Mouse (Mus musculus) gastrocnemius, adult 8-10 months (tissue): ENCODE measurements around the gene Rorc. TPM values are rescaled to one million over a fixed set of nuclear protein-coding genes. Genes with fewer than 3 reads are reported as not detected.
A peak's percentile ranks its signal among the peaks of the same experiment; 100 is the strongest.

ENCODE experiments used
- DNase-seq, 2 experiments: peaks; one replicate each; pipeline ENCODE4 v3.0.0; 2022; ENCODE audit warnings: low spot score in 2 of 2
- total RNA-seq, 4 experiments: library from RNA; stranded (reverse); gene quantifications; 2 replicates each; pipeline ENCODE4 v1.2.4; 2022

Gene Rorc
- 100 to 1,000 TPM in 3 of 4 experiments, 10 to 100 TPM in 1; 97.2 to 109 (median 105) TPM for total RNA-seq

DNA sequence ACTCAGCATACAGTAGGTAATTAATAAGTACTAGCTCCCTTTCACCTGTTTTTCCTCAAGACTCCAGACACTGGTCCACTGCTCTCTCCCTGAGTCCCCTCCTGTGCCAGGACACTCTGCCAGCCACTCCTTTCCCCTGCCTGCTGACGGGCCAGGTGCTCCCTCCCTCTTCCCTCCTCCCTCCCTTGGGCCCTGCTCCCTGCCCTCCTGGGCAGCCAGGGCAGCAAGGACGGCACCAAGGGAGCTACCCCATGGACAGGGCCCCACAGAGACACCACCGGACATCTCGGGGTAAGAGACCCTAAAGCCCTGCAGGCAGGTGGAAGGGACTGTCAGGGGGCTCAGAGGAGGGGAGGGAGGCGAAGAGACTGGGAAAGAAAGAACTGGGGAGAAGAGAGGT lies at the start of gene Rorc:
Gene Rorc, plus strand, starts transcription at position 154 of the 400 bp plus-strand sequence.
- peak; percentile 49 to 75 for DNase-seq

GRCm38 (mm10) chr3:94328681-94329080 lies 43.9 kb upstream of the Rorc start:
- no peak for DNase-seq

DNA sequence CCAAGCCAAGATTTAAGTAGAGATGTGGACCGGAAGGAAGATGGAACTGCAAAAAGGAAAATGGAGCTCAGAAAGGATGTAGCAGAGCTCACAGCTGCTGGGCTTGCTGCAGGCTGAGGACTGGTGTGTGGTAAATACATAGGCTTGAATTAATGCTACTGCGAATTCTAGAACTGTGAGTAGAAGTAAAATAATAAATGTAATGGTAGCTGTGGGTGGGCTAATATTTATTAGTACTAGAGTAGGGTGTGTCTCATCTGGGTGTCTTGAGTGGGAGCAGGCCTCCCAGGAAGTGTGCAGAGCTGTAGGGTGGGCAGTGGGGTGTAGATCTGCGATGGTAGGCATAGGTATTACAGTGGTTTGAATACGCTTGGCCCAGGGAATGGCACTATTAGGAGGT lies 38.2 kb upstream of the Rorc start:
- no peak for DNase-seq

DNA sequence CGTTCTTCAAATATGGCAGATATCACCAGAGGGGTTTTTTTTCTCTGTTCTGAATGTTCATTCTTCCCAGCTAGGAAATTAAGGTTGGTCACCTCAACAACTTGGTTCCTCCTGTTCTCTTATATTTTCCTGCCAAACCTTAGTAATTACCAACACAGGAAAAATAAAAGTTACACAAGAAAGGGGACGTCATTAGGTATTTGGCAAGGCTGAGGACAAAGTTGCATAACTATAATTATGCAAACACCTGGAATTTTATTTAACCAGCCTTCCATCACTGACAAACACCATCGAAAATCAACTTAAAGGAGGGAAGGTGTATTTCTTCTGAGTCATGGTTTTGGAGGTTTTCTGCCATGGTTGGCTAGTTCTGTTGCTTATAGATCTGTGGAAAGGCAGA lies 34.1 kb upstream of the Rorc start:
- DNase-seq: no peak

- DNase-seq: no peak
Measured at GRCm38 (mm10) chr3:94341959-94342422, 30.6 kb upstream of the Rorc start, which contains the start of gene Them5. Gene Them5, plus strand, starts transcription at chr3:94342099.

DNA sequence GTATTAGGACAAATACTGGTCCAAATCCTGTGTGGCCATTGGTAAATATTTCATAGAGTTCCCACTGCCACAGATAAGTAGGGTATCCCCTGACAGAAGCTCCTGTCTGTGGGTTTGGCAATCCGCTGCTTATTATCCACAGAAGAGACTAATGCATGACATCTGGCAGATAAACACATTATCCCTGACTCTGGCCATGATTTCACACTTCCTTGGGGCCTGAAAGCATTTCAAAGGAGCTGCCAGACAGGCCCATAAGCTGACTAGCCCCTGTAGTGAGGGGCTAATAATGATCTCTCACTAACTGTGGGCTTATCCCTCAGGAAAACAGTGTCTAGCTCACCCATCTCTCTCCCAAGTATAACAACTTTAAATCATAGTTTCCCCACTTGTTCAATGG lies 30.0 kb upstream of the Rorc start:
- no peak for DNase-seq

GRCm38 (mm10) chr3:94344182-94344581 lies 28.4 kb upstream of the Rorc start:
- DNase-seq: no peak

DNA sequence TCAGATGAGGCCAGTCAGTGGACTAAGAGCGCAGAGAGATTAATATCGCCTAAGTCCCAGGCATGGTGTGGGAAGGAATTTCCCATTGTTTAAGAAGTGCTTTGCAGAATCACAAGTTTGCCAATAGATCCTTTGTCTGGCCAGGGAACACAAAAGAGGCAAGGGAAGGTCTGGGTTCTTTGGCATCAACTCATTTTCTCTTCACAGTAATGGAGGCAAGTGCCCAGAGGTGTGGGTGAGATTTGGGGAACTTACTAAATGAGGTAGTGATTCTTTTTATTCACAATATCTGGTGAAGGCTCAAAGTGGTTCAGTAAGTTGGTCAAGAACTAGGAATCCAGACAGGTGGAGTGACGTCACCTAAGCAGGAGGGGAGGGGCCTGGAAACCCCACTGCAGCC lies 27.7 kb upstream of the Rorc start:
- DNase-seq: no peak

- no peak for DNase-seq
Measured at GRCm38 (mm10) chr3:94348146-94348545, 24.4 kb upstream of the Rorc start.

DNA sequence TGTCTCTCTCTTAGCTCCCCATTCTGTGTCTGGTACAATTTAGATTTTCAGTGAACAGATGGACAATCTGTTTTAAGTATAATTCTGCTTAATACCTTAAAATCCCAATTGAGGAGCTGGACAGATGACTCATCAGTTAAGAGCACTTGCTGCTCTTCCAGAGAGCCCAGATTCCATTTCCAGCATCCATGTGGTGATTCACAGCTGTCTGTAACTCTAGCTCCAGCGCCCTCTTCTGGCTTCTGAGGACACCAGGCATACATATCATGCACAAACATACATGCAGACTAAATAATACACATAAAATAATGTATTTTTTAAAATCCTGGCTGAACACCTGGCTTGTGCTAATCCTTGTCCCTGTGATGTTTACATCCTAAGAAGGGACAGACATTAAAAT lies 11.8 kb upstream of the Rorc start:
- no peak for DNase-seq

DNA sequence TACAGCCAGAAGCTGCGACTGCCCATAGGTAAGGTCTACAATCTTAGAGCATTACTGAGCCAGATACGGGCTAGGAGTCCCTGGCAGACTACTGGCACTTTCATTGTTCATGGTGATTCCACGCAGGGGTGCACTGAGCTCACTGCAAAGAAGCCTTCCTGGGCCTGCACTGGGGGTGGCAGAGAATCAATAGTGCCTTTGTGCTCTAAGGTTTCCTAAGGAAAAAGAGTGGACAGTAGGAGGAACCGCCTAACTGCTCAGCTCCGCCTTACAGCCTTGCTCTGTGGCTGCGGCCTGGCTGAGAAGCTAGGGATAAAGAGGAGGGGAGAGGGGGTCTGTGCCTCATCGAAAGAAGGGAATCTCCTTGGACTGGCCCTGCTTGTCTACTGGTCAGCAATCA lies 10.5 kb upstream of the Rorc start, which contains the start of gene C2cd4d:
Gene C2cd4d, plus strand, starts transcription at position 301 of the 400 bp plus-strand sequence.
- DNase-seq: no peak

GRCm38 (mm10) chr3:94363291-94364153 lies 9.1 kb upstream of the Rorc start:
- DNase-seq: peak; percentile 24 to 35

DNA sequence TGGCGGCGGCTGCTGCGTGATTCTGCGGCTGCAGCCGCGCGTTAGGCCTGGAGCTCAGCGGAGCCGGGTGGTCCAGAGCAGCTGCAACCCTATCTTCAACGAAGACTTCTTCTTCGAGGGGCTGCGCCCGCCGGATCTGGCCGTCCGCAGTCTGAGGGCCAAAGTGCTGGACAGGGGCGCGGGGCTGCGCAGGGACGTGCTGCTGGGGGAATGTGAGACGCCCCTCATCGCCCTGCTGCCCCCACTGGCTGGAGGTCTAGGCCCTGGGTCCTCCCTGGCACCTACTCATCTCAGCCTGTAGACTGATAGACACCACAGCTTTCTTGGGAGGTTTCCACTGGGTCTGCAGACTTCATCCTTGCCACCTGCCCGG lies 8.5 kb upstream of the Rorc start:
- DNase-seq: no peak

GRCm38 (mm10) chr3:94366761-94367160 lies 5.8 kb upstream of the Rorc start:
- peak; percentile 47 to 55 for DNase-seq

- no peak for DNase-seq
Measured at GRCm38 (mm10) chr3:94367511-94367910, 5.1 kb upstream of the Rorc start.

GRCm38 (mm10) chr3:94368631-94369030 lies 4.0 kb upstream of the Rorc start:
- DNase-seq: no peak

DNA sequence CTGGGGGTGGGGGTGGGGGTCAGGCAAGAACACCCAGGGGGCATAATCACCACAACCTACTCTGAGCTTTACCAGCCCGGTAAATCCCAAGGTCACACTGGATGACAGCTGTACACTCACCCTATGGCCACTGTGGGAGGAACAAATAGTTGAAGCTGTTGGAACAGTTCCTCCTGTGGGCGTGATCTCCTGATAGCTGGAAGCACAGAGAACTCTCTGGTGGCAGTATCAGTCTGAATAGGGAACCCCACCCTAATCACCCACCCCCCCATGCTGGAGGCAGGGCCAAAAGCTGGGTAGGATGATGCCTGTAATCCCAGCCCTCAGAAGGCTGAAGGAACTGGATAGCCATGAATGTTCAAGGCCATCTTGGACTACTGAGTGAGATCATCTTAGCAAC lies 2.9 kb upstream of the Rorc start:
- no peak for DNase-seq

- DNase-seq: peak; percentile 76 to 91
Measured at GRCm38 (mm10) chr3:94371637-94372036, 957 bp upstream of the Rorc start.

GRCm38 (mm10) chr3:94372038-94372437 lies 556 bp upstream of the Rorc start:
- DNase-seq: no peak

GRCm38 (mm10) chr3:94373090-94373489 lies 496 bp downstream of the Rorc start:
- no peak for DNase-seq

DNA sequence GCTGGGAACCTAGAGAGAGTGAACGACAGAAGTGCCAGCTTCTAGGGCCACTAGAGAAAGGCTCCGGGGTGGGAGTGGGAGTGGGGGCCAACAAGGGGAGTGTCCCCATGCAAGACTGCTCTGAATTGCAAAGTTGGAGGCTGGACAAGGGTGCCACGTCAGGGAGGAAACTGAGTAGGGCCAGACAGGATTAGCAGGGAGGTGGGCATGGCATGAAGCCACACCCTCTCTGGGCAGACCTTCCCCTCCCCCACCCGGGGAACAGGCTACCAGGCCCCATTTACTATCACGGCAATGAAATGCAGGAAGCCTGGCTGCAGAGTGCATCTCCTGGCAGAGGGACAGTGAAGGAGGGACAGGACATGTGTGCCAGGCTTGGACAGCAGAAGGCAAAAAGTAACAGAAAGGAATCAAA lies 1.0 kb downstream of the Rorc start:
- DNase-seq: peak; percentile 65 to 83

GRCm38 (mm10) chr3:94374636-94375035 lies 2.0 kb downstream of the Rorc start:
- DNase-seq: peak in 1 of 2 experiments; percentile 54

DNA sequence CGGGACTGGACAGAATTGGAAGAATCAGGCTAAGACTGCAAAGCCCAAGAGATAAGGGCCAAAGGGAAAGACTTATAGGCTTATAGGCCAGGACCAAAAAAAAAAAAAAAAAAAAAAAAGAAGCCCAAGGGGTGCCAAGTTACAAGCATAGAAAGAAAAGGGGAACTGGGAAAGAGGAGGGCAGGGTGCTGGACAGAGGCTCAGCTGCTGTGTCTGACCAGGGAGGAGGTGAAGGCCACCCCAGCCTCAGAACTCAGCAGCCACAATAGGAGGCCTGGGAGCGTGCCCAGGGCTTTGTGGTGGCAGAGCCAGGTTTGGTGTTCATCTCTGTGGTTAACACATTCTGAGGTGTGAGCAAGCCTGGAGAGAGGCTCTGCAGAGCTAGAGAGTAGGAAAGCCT lies 2.6 kb downstream of the Rorc start:
- no peak for DNase-seq
